Mouse (Mus musculus) Patski (cell line): ENCODE data around the gene C1qtnf4. TPM values are rescaled to one million over a fixed set of nuclear protein-coding genes. Genes with fewer than 3 reads are reported as not detected.

ENCODE experiments used
- ATAC-seq: fragments of 100-300 bp; one replicate; pipeline ENCODE4 v1.8.0; 2021
- CTCF ChIA-PET: fragments of 350-600 bp; sonication (Branson Sonifier 250); formaldehyde crosslinking; loops from one replicate; lab custom pipeline; 2022; ENCODE audit warnings: inconsistent platforms; lab: Charles Lee
- POLR2A ChIA-PET: fragments of 350-600 bp; sonication (Branson Sonifier 250); formaldehyde crosslinking; loops from one replicate; lab custom pipeline; 2022; ENCODE audit warnings: antibody characterized with exemption, inconsistent platforms; lab: Charles Lee
- DNase-seq: peaks from one replicate; pipeline ENCODE4 v3.0.0-alpha.2; 2011; ENCODE audit warnings: low read depth, low spot score
- H3K27me3 ChIP-seq: fragments of 371-371 bp; one replicate; pipeline ENCODE4 v1.5.1; 2021
- CTCF ChIP-seq: fragments of 100-300 bp; IDR thresholded peaks from one replicate; pipeline ENCODE4 v1.5.1; 2021
- in situ Hi-C: fragments of 300-500 bp; cut with MboI; formaldehyde crosslinking; loops from 3 replicates; pipeline ENCODE4 v1.11.1; 2018; ENCODE audit warnings: low pct_unique_long_range_greater_than_20kb, mixed read lengths
- polyA plus RNA-seq: library from polyadenylated mRNA; unstranded; gene quantifications from one replicate; pipeline ENCODE4 v1.2.3, GENCODE M21; 2021

C1qtnf4 gene
- polyA plus RNA-seq, 1 experiment from 2014 or later: 0.04 TPM

DNA sequence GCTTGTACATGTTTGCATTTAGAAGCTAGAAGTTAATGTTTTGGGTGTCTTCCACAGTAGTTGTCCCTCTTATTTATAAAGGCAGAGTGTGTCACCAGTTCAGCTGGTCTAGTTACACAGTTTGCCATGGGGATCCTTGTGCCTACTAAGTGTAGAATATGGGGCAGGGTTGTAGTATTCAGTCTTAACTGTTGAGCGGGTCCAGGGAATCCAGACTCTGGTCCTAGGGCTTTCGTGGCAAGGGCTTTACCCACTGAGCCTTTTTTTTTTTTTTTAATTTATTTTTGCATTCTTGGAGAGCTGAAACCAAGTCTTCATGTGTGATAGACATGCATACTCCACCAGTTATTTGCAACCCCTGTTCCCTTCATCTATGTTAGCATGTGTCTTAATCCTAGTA is 24.2 kb upstream of the C1qtnf4 start:
- in situ Hi-C loops: loop anchor here (5.0 kb wide), 1 partner anchor 201 kb away; no protein-coding TSS in a partner anchor
- ATAC-seq: no peak
- no peak for DNase-seq
- H3K27me3 ChIP-seq: no peaks in the 10 kb centered on the region
- ChIA-PET CTCF (interaction anchor here (1.1 to 1.4 kb wide), 2 partner anchors 11 to 36 kb away, joined by 3 read pairs; no protein-coding TSS in a partner anchor), POLR2A (no interaction called here)
- TF ChIP-seq CTCF: no peak

DNA sequence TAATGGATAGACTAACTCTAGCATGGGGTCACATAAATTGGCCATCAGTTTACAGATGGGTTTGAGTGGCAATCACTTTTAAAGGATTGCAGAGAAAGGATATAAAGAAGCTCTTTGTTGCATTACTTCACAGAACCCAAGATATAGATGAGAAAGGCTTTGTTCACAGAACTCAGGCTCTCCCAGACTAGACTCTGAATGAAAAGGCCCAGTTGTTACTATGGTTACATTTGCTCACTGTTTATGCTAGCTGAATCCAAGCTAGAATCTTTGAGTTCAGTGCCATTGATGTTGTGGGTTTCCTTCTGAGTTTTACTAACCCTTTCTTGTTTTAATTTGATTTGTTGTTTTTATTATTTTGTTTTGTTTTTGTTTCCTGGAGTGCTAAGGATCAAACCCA is 21.5 kb upstream of the C1qtnf4 start:
- in situ Hi-C loops: loop anchor here (5.0 kb wide), 1 partner anchor 198 kb away; no protein-coding TSS in a partner anchor
- DNase-seq (no peak), ATAC-seq (no peak)
- H3K27me3 ChIP-seq: no peaks in the 10 kb centered on the region
- no peak for TF ChIP-seq CTCF
- ChIA-PET CTCF (interaction anchor here (1.4 kb wide), 2 partner anchors 12 to 16 kb away, joined by 3 to 5 read pairs; no protein-coding TSS in a partner anchor), POLR2A (interaction anchor here (0.7 kb wide), 1 partner anchor 46 kb away, joined by 3 read pairs; no protein-coding TSS in a partner anchor)

DNA sequence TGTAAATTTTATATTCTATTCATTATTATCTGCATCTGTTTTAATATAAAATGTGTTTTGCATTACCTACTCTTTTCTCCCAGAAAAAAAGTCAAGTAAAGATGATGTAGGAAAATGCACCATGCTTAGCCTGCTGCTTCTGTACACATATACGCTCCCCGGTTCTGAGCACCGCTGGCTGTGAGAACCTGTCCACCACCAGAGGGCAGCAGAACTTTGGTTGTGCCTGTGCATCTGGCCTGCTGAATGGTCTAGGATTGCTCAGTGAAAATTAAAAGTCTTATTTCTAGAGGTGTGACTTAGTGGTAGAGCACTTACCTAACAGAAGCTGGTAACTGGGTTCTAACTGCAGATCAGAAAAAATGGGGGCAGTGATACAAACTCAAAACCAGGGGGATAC is 19.1 kb upstream of the C1qtnf4 start:
- ChIA-PET POLR2A (interaction anchor here (0.6 to 1.0 kb wide), 2 partner anchors 202 to 215 kb away, joined by 3 to 4 read pairs; no protein-coding TSS in a partner anchor), CTCF (interaction anchor here (0.7 to 4.1 kb wide), 29 partner anchors 9 to 203 kb away, joined by 3 to 20 read pairs (median 4); partner anchors contain the start of gene Slc39a13)
- DNase-seq (no peak), ATAC-seq (peak; percentile 54)
- no peaks in the 10 kb centered on the region for H3K27me3 ChIP-seq
- TF ChIP-seq CTCF: peak; percentile 95
- in situ Hi-C loops: no loop called here

DNA sequence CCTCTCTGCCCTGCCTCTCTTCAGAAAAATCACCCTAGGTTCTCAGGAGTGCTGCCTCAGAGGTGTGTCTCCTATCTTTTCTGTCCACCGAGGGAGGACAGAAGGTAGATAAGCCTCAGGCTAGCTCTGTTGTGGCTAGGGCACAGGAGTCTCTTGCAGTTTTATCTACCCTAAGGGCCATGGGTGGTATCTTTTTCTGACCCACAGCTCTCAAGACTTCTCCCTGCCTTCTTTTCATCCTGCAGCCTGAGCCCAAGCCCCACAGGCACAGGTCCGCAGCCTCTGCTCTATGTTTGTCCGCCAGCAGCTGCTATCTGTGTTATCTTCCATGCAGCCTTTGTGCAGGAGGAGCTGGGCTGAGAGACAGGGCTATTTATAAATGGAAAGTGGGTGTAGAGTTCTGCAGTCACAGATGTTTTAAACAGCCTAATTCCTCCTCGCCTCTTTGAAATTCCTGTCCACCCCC is 15.5 kb upstream of the C1qtnf4 start:
- ChIA-PET CTCF (interaction anchor here (1.3 to 1.5 kb wide), 2 partner anchors 12 to 46 kb away, joined by 3 read pairs; no protein-coding TSS in a partner anchor), POLR2A (interaction anchor here (1.0 kb wide), 1 partner anchor 34 kb away, joined by 3 read pairs; no protein-coding TSS in a partner anchor)
- DNase-seq: no peak
- TF ChIP-seq CTCF: no peak
- in situ Hi-C loops: no loop called here
- no peak for ATAC-seq
- no peaks in the 10 kb centered on the region for H3K27me3 ChIP-seq

DNA sequence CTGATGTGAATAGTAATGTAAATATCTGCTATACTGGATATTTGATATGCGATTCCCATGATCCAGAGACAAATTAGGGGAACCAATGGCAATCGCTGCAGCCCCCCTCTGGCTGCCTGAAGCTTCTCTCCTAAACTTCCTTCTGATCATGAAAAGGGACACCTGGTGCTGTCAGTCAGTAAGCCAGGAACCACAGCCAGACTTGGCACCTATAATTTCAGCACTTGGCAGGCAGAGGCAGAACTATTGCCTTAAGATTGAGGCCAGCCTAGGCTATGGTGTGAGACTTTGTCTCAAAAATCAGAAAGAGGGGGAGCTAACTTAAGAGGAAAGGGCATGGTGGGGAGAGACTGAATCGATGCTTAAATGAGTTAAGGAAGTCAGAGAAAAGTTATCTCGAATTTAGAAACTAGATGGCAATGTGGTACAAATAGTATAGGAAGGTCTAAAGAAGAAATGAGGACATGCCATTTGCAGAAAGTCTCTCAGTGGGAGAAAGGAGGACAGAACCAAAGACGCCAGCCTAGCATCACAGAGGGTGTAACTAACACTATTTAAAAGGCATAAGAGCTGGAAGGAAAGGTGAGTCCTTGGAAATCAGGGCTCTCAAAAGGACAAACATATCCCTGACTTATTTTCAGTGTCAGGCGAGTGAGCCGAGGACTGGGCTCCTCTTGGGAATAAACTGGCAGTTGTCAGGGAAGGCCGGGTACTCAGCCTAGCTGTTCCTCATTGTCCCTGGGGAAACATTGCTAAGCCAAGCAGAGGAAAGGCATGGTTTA is 14.3 kb upstream of the C1qtnf4 start:
- no peaks in the 10 kb centered on the region for H3K27me3 ChIP-seq
- POLR2A ChIA-PET: no interaction called here
- TF ChIP-seq CTCF: no peak
- in situ Hi-C loops: no loop called here
- ATAC-seq (no peak), DNase-seq (no peak)
- CTCF ChIA-PET: interaction anchor here (0.8 to 1.7 kb wide), 5 partner anchors 12 to 45 kb away, joined by 3 to 4 read pairs (median 3); partner anchors contain the start of gene C1qtnf4

DNA sequence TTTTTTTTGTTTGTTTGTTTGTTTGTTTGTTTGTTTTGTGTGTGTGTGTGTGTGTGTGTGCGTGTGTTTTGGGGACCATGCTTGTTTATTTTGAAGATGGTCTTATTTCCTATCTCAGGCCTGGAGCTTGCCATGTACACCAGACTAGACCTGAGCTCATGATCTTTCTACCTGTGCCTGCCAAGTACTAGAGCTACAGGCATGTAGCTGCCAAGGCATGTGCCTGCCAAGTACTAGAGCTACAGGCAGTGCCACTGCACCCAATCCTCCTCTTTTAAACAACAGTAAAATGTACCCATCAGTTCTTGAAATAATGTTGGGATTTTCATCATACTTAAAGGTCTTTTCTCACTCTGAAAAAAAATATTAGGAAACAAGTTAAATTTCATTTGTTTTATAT is 11.6 kb upstream of the C1qtnf4 start:
- DNase-seq (no peak), ATAC-seq (no peak)
- no peaks in the 10 kb centered on the region for H3K27me3 ChIP-seq
- in situ Hi-C loops: no loop called here
- CTCF ChIA-PET: no interaction called here
- TF ChIP-seq CTCF: no peak
- POLR2A ChIA-PET: interaction anchor here (1.1 kb wide), 1 partner anchor 20 kb away, joined by 3 read pairs; no protein-coding TSS in a partner anchor

DNA sequence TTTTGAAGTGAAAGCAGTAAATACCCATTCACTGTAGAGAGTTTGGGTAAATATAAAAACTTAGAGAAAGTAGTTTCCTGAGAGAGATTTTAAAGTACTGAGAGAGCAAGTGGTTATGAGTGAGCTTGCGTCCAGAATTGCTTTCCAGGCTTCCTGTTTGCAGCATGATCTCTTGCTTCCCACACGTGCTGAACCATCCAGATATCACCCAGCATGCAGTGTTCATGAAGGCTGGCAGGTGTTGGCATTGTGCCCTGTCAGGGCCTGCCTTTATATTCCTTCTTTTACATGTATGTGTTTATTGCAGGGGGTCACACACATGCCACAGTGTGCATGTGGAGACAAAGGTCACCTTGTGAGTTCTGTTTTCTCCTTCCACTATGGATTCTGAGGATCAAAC is 10.4 kb upstream of the C1qtnf4 start:
- POLR2A ChIA-PET: no interaction called here
- H3K27me3 ChIP-seq: no peaks in the 10 kb centered on the region
- TF ChIP-seq CTCF: no peak
- ATAC-seq (no peak), DNase-seq (no peak)
- CTCF ChIA-PET: interaction anchor here (1.2 kb wide), 1 partner anchor 11 kb away, joined by 3 read pairs; no protein-coding TSS in a partner anchor
- in situ Hi-C loops: no loop called here

DNA sequence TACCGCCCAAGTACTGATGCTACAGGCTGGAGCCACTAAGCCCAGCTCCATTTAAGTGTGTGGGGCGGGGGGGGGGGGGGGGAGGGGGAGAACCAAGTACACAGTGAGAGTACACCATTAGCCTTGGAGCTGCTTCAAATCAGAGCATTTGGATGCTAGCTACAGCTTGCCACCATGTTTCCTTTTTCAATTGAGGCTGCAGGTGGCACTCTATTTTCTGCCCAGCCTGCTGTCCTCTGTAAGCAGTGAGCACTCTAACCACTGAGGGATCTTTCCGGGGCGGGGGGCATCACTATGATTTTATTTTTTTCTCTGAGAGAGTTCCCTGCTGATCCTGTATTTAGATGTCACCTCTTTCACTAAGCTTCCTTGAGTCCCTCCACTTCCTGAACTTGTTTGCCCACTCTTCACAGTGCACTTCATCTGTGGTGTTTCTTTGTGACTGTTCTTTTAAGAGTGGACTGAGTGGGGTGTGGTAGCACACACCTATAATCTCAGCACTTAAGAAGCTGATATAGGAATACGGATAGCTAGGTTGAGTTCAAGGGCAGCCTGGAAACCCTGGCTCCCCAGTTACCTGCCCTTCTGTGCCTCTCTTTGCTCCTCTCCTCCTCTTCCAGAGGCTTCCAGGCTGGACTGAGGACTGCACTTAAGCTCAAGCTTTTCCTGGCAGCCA is 7.9 kb upstream of the C1qtnf4 start:
- no peaks in the 10 kb centered on the region for H3K27me3 ChIP-seq
- ChIA-PET CTCF (interaction anchor here (1.2 to 2.8 kb wide), 3 partner anchors 9 to 17 kb away, joined by 3 to 20 read pairs (median 5); no protein-coding TSS in a partner anchor), POLR2A (interaction anchor here (1.3 kb wide), 1 partner anchor 9 kb away, joined by 3 read pairs; no protein-coding TSS in a partner anchor)
- ATAC-seq (no peak), DNase-seq (no peak)
- in situ Hi-C loops: no loop called here
- TF ChIP-seq CTCF: no peak

DNA sequence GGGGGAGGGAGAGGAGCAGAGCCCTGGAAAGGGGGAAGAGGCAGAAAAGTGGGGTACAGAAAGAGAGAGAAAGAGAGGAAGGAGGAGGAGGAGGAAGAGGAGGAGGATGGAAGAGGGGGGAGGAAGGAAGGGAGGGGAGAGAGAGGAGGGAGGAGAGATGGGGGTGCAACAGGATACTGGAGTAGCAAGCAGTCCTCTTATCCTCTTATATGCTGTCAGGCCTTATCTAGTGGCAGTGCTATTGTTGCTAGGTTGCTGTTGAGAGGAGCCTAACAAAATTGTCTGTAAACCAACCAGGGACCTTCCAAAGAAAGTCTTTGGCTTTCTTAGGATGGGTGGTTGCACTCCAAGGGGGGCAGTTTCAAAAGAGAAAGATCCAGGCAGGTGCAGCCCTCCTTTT is 6.2 kb upstream of the C1qtnf4 start:
- POLR2A ChIA-PET: no interaction called here
- CTCF ChIA-PET: interaction anchor here (1.7 to 2.8 kb wide), 3 partner anchors 13 to 16 kb away, joined by 5 to 20 read pairs (median 5); no protein-coding TSS in a partner anchor
- ATAC-seq (no peak), DNase-seq (no peak)
- no peak for TF ChIP-seq CTCF
- in situ Hi-C loops: no loop called here
- peaks cover 5% of the 10 kb centered on the region for H3K27me3 ChIP-seq
